In genomic region chr13:119648891-119649698, GRCm38 (mm10) we compare ENCODE assay signal across 10 mouse cellular contexts. TPM values are rescaled to one million over a fixed set of nuclear protein-coding genes. Genes with fewer than 3 reads are reported as not detected.
DNase-seq lines count a peak whose midpoint lies in the region; ATAC-seq and TF ChIP-seq lines count a peak whose summit lies in the region.
"Had no signal": no experiment of that assay in that cellular context is flagged by ENCODE, and none has a peak within 500 bp of the region (broad histone marks: within the 10 kb centered on the region; RNA-seq: fewer than 3 reads in every experiment).

No protein-coding gene starts in this region.

- H3K4me1 ChIP-seq in hindbrain, embryonic 15.5 days (replicated peaks): no peaks in the 10 kb centered on the region
- no peaks in the 10 kb centered on the region for H3K4me1 ChIP-seq in neural tube, embryonic 14.5 days (ENCODE audit: control insufficient read depth, insufficient read depth, low read length)
- H3K4me1 ChIP-seq: heart, embryonic 15.5 days; limb, embryonic 13.5 days had no signal

- no peaks in the 10 kb centered on the region for H3K27me3 ChIP-seq in hindbrain, embryonic 15.5 days
- H3K27me3 ChIP-seq in neural tube, embryonic 14.5 days (ENCODE audit: control insufficient read depth, insufficient read depth, low read length): no peaks in the 10 kb centered on the region
- H3K27me3 ChIP-seq: heart, embryonic 15.5 days; limb, embryonic 13.5 days had no signal

- 45% methylated on average over 15 of the region's 15 CpGs for WGBS in hindbrain, embryonic 15.5 days
- 50% methylated on average over 15 of the region's 15 CpGs for WGBS in neural tube, embryonic 14.5 days

- DNase-seq in kidney, postnatal 4 days: peak; percentile 13 to 32
- DNase-seq in kidney, adult 11 months: no peak
- peak; percentile 67 for DNase-seq in brain, embryonic 14.5 days (ENCODE audit: low read depth)
- DNase-seq in heart, postnatal 4 days: no peak
- DNase-seq in urinary bladder, postnatal 36 days (ENCODE audit: low spot score in 2 of 2): no peak
- no peak for DNase-seq in T-cell, adult 2 months (ENCODE audit: low spot score)

- H3K9me3 ChIP-seq in hindbrain, embryonic 15.5 days: no peaks in the 10 kb centered on the region
- H3K9me3 ChIP-seq in neural tube, embryonic 14.5 days (ENCODE audit: control insufficient read depth, low read length): no peaks in the 10 kb centered on the region
- H3K9me3 ChIP-seq: heart, embryonic 15.5 days; limb, embryonic 13.5 days had no signal

- ATAC-seq in hindbrain, embryonic 15.5 days (ENCODE audit: low FRiP score, low read depth): peak; percentile 60; the same call in 1 of the 2 replicates
- peak; percentile 82 for ATAC-seq in neural tube, embryonic 14.5 days (ENCODE audit: low read depth)

- TF ChIP-seq POLR2A in brain, embryonic 14.5 days (IDR thresholded peaks at IDR 0.05; ENCODE audit: borderline replicate concordance, extremely low read depth, insufficient read depth, insufficient read length, poor library complexity, severe bottlenecking): no peak

- no peak overlapping the region for H3K9ac ChIP-seq in hindbrain, embryonic 15.5 days
- no peak overlapping the region for H3K9ac ChIP-seq in neural tube, embryonic 14.5 days (replicated peaks; ENCODE audit: low read depth, low read length)
- H3K9ac ChIP-seq: heart, embryonic 15.5 days; limb, embryonic 13.5 days had no signal

- no peaks in the 10 kb centered on the region for H3K36me3 ChIP-seq in hindbrain, embryonic 15.5 days
- no peaks in the 10 kb centered on the region for H3K36me3 ChIP-seq in neural tube, embryonic 14.5 days (ENCODE audit: control insufficient read depth, insufficient read depth, low read length)
- H3K36me3 ChIP-seq: heart, embryonic 15.5 days; limb, embryonic 13.5 days had no signal

- peak overlapping the region; percentile 5; the same call in 1 of the 2 replicates for H3K4me2 ChIP-seq in hindbrain, embryonic 15.5 days
- no peak overlapping the region for H3K4me2 ChIP-seq in neural tube, embryonic 14.5 days (ENCODE audit: low read depth, low read length)
- H3K4me2 ChIP-seq: heart, embryonic 15.5 days; limb, embryonic 13.5 days had no signal

- peak overlapping the region; percentile 57 for H3K27ac ChIP-seq in hindbrain, embryonic 15.5 days (replicated peaks)
- H3K27ac ChIP-seq in neural tube, embryonic 14.5 days (ENCODE audit: low read depth, low read length): 0 out of 2 replicates have a peak overlapping the region, but pooled peaks have one; percentile 17
- H3K27ac ChIP-seq: heart, embryonic 15.5 days; limb, embryonic 13.5 days had no signal

- no peak for TF ChIP-seq CTCF in brain, embryonic 14.5 days (IDR thresholded peaks at IDR 0.05; ENCODE audit: borderline replicate concordance, extremely low read depth, insufficient read depth, insufficient read length)

- H3K4me3 ChIP-seq in hindbrain, embryonic 15.5 days: no peak overlapping the region
- no peak overlapping the region for H3K4me3 ChIP-seq in neural tube, embryonic 14.5 days (ENCODE audit: low read depth, low read length)
- H3K4me3 ChIP-seq: heart, embryonic 15.5 days; limb, embryonic 13.5 days had no signal

RNA-seq across cellular contexts. Expression of gene Ccl28, which starts 25.5 kb away (rescaled TPM):
- polyA plus RNA-seq in brain, embryonic 14.5 days (2012; rRNA removed): 0.29 and 0.30 TPM in 2 replicates
- polyA plus RNA-seq in hindbrain, embryonic 15.5 days (2015; fragmentation: Nextera tagmentation; extraction: Ambion mirVana): 0.18 and 0.62 TPM in 2 replicates
- polyA plus RNA-seq in neural tube, embryonic 14.5 days (2014; fragmentation: Nextera tagmentation; extraction: Ambion mirVana): 0.37 and 0.53 TPM in 2 replicates
- total RNA-seq in heart, postnatal 4 days (2021): under 1 TPM; 0.07 to 0.14 TPM
- polyA plus RNA-seq: heart, embryonic 15.5 days had no signal

RNA-seq across cellular contexts. Expression of gene Hmgcs1, which starts 41.1 kb away (rescaled TPM):
- 234 and 317 TPM in 2 replicates for polyA plus RNA-seq in brain, embryonic 14.5 days (2012; rRNA removed)
- 514 and 529 TPM in 2 replicates for polyA plus RNA-seq in hindbrain, embryonic 15.5 days (2015; fragmentation: Nextera tagmentation; extraction: Ambion mirVana)
- polyA plus RNA-seq in neural tube, embryonic 14.5 days (2014; fragmentation: Nextera tagmentation; extraction: Ambion mirVana): 506 and 536 TPM in 2 replicates
- total RNA-seq in heart, postnatal 4 days (2021): 100 to 1,000 TPM; 107 to 115 TPM

Comparison
In these comparisons a context has a peak if more than half of its experiments do, and no peak if none do; other contexts are left out.
1. DNase-seq: peak in kidney, postnatal 4 days (2 of 2) and brain, embryonic 14.5 days (single experiment); none in kidney, adult 11 months (single experiment), heart, postnatal 4 days (single experiment), urinary bladder, postnatal 36 days (0 of 2) and T-cell, adult 2 months (single experiment).